10 mouse cellular contexts compared by ENCODE assay signal in the genomic region with DNA sequence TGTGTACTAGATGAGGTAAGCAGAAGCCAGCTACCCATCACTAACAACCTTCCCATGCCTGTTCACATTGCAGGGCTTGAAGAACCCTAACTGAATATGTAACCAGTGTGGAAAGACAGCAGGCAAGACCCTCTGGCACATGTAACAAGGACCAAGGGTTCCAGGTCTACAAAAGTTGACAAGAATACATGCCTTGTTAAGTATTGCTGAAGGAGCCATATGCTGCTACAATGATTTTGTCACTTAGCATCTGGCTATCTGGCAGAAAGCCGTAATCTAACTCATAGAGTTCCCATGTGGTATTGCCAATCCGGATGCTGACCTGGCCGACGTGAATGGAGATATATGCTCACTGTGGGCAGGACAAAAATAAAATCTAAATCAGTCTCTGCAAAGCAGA.
DNase-seq lines count a peak whose midpoint lies in the region; ATAC-seq and TF ChIP-seq lines count a peak whose summit lies in the region.
"Had no signal": no experiment of that assay in that cellular context is flagged by ENCODE, and none has a peak within 500 bp of the region (broad histone marks: within the 10 kb centered on the region; RNA-seq: fewer than 3 reads in every experiment).

No protein-coding gene starts in this region.

- peak; percentile 81 for ATAC-seq in frontal cortex, adult (ENCODE audit: low TSS enrichment)
- ATAC-seq: intestine, postnatal 0 days had no signal

- intact Hi-C loops in heart, postnatal 10 days (cut with DNase I), result no loop called here

- DNase-seq in brain, adult 2 months (ENCODE audit: low read depth, low spot score), result peak; percentile 83
- peak; percentile 32 for DNase-seq in brain, embryonic 14.5 days (ENCODE audit: low read depth)
- DNase-seq in left cerebral cortex, adult 18-20 months (ENCODE audit: low spot score in 2 of 2), result peak; percentile 48 to 56
- no peak for DNase-seq in urinary bladder, adult 18-20 months (ENCODE audit: low spot score in 2 of 2)
- no peak for DNase-seq in spleen, postnatal 10 days (ENCODE audit: low spot score in 2 of 2)
- no peak for DNase-seq in heart, postnatal 10 days
- no peak for DNase-seq in embryo, embryonic 10.5 days (ENCODE audit: low spot score)
- DNase-seq: kidney, postnatal 4 days had no signal

- no peak for TF ChIP-seq POLR2A in brain, embryonic 14.5 days (IDR thresholded peaks at IDR 0.05; ENCODE audit: borderline replicate concordance, extremely low read depth, insufficient read depth, insufficient read length, poor library complexity, severe bottlenecking)

- TF ChIP-seq CTCF in brain, embryonic 14.5 days (IDR thresholded peaks at IDR 0.05; ENCODE audit: borderline replicate concordance, extremely low read depth, insufficient read depth, insufficient read length), result no peak

Comparison
In these comparisons a context has a peak if more than half of its experiments do, and no peak if none do; other contexts are left out.
1. DNase-seq: peak in brain, adult 2 months (single experiment), brain, embryonic 14.5 days (single experiment) and left cerebral cortex, adult 18-20 months (2 of 2); none in urinary bladder, adult 18-20 months (0 of 2), spleen, postnatal 10 days (0 of 2), heart, postnatal 10 days (0 of 2) and embryo, embryonic 10.5 days (single experiment).